Mouse (Mus musculus) hindbrain, embryonic 15.5 days (tissue): ENCODE measurements around the gene Cep135. TPM values are rescaled to one million over a fixed set of nuclear protein-coding genes. Genes with fewer than 3 reads are reported as not detected.
A peak's percentile ranks its signal among the peaks of the same experiment; 100 is the strongest.

ENCODE experiments used
- ATAC-seq: fragments of 200-750 bp; cut with Nextera tagmentation; 2 replicates; pipeline ENCODE4 v1.8.0; 2017; ENCODE audit warnings: low read depth, moderate number of reproducible peaks, moderate TSS enrichment; ENCODE audit not compliant: low FRiP score
- H3K27ac ChIP-seq: fragments of 300-500 bp; sonication (generic); replicated peaks from 2 replicates; pipeline ENCODE4 v1.5.1; 2015; ENCODE audit warnings: mild to moderate bottlenecking, inconsistent platforms
- H3K27me3 ChIP-seq: fragments of 300-500 bp; sonication (generic); 2 replicates; pipeline ENCODE4 v1.6.1; 2015; ENCODE audit warnings: control low read depth, inconsistent platforms
- H3K36me3 ChIP-seq: fragments of 300-500 bp; sonication (generic); 2 replicates; pipeline ENCODE4 v1.6.1; 2015; ENCODE audit warnings: control low read depth, inconsistent platforms
- H3K4me1 ChIP-seq: fragments of 300-500 bp; sonication (generic); replicated peaks from 2 replicates; pipeline ENCODE4 v1.6.1; 2015; ENCODE audit warnings: control low read depth, inconsistent platforms
- H3K4me2 ChIP-seq: fragments of 300-500 bp; sonication (generic); 2 replicates; pipeline ENCODE4 v1.6.1; 2015; ENCODE audit warnings: moderate library complexity, mild to moderate bottlenecking, inconsistent platforms
- H3K4me3 ChIP-seq: fragments of 300-500 bp; sonication (generic); 2 replicates; pipeline ENCODE4 v1.5.1; 2015; ENCODE audit warnings: mild to moderate bottlenecking, inconsistent platforms
- H3K9ac ChIP-seq: fragments of 300-500 bp; sonication (generic); 2 replicates; pipeline ENCODE4 v1.6.1; 2015; ENCODE audit warnings: inconsistent platforms
- H3K9me3 ChIP-seq: fragments of 300-500 bp; sonication (generic); 2 replicates; pipeline ENCODE4 v1.6.1; 2016; ENCODE audit warnings: control low read depth, inconsistent platforms
- WGBS: fragments of 180-500 bp; shearing (Covaris S2); methylation state at CpG from one replicate; pipeline ENCODE4 v1.1.7; 2015; 5-methylcytosine and 5-hydroxymethylcytosine counted together
- polyA plus RNA-seq: library from polyadenylated mRNA; unstranded; fragments of >200 nt; fragmentation: Nextera tagmentation; extraction: Ambion mirVana; gene quantifications from 2 replicates; pipeline ENCODE4 v1.2.1, GENCODE M21; 2015

Cep135 gene
- polyA plus RNA-seq, 1 experiment from 2014 or later = 3.3 TPM

GRCm38 (mm10) chr5:76668118-76668517 lies 79.6 kb downstream of the Cep135 start:
- Histone ChIP-seq H3K4me1 (peaks cover 35% of the 10 kb centered on the region), H3K36me3 (no peaks in the 10 kb centered on the region), H3K4me3 (no peak overlapping the region), H3K9me3 (no peaks in the 10 kb centered on the region), H3K4me2 (no peak overlapping the region), H3K27ac (no peak overlapping the region), H3K9ac (no peak overlapping the region), H3K27me3 (no peaks in the 10 kb centered on the region)
- 34% methylated on average over 5 of the region's 5 CpGs for whole genome bisulfite sequencing
- ATAC-seq = no peak

GRCm38 (mm10) chr5:76668547-76668946 lies 80.0 kb downstream of the Cep135 start:
- H3K4me1 ChIP-seq = peaks cover 34% of the 10 kb centered on the region
- H3K4me3 ChIP-seq = no peak overlapping the region
- no peak overlapping the region for H3K9ac ChIP-seq
- no peak overlapping the region for H3K27ac ChIP-seq
- ATAC-seq = no peak
- H3K9me3 ChIP-seq = no peaks in the 10 kb centered on the region
- WGBS = 71% methylated on average over 5 of the region's 5 CpGs
- H3K36me3 ChIP-seq = no peaks in the 10 kb centered on the region
- H3K27me3 ChIP-seq = no peaks in the 10 kb centered on the region
- no peak overlapping the region for H3K4me2 ChIP-seq

GRCm38 (mm10) chr5:76670183-76670582 lies 81.7 kb downstream of the Cep135 start:
- H3K9me3 ChIP-seq = no peaks in the 10 kb centered on the region
- WGBS = 95% methylated on average over 10 of the region's 10 CpGs
- no peak overlapping the region for H3K4me3 ChIP-seq
- H3K27me3 ChIP-seq = no peaks in the 10 kb centered on the region
- H3K36me3 ChIP-seq = no peaks in the 10 kb centered on the region
- H3K9ac ChIP-seq = no peak overlapping the region
- H3K4me2 ChIP-seq = no peak overlapping the region
- peaks cover 28% of the 10 kb centered on the region for H3K4me1 ChIP-seq
- ATAC-seq = no peak
- no peak overlapping the region for H3K27ac ChIP-seq

- Histone ChIP-seq H3K9me3 (no peaks in the 10 kb centered on the region), H3K9ac (no peak overlapping the region), H3K27ac (no peak overlapping the region), H3K4me3 (no peak overlapping the region), H3K4me2 (no peak overlapping the region), H3K4me1 (no peaks in the 10 kb centered on the region), H3K36me3 (no peaks in the 10 kb centered on the region), H3K27me3 (no peaks in the 10 kb centered on the region)
- 95% methylated on average over 5 of the region's 5 CpGs for WGBS
- no peak for ATAC-seq
Observed at GRCm38 (mm10) chr5:76674022-76674653, 85.6 kb downstream of the Cep135 start.

GRCm38 (mm10) chr5:76675369-76675768 lies 86.9 kb downstream of the Cep135 start:
- Histone ChIP-seq H3K36me3 (no peaks in the 10 kb centered on the region), H3K9ac (no peak overlapping the region), H3K27me3 (no peaks in the 10 kb centered on the region), H3K4me2 (no peak overlapping the region), H3K4me1 (no peaks in the 10 kb centered on the region), H3K27ac (no peak overlapping the region), H3K9me3 (no peaks in the 10 kb centered on the region), H3K4me3 (no peak overlapping the region)
- ATAC-seq = no peak
- 82% methylated on average over 4 of the region's 4 CpGs for WGBS

- Histone ChIP-seq H3K4me2 (no peak overlapping the region), H3K9me3 (no peaks in the 10 kb centered on the region), H3K36me3 (no peaks in the 10 kb centered on the region), H3K27me3 (no peaks in the 10 kb centered on the region), H3K27ac (no peak overlapping the region), H3K4me1 (peaks cover 25% of the 10 kb centered on the region), H3K9ac (no peak overlapping the region), H3K4me3 (no peak overlapping the region)
- ATAC-seq = no peak
- WGBS = 81% methylated on average over 3 of the region's 3 CpGs
Observed at GRCm38 (mm10) chr5:76680959-76681358, 92.5 kb downstream of the Cep135 start.

GRCm38 (mm10) chr5:76681895-76682656 lies 93.6 kb downstream of the Cep135 start:
- Histone ChIP-seq H3K4me1 (peaks cover 25% of the 10 kb centered on the region), H3K4me3 (no peak overlapping the region), H3K36me3 (no peaks in the 10 kb centered on the region), H3K9ac (no peak overlapping the region), H3K9me3 (no peaks in the 10 kb centered on the region), H3K4me2 (no peak overlapping the region), H3K27me3 (no peaks in the 10 kb centered on the region), H3K27ac (no peak overlapping the region)
- ATAC-seq = peak; percentile 42; the same call in 1 of the 2 replicates
- WGBS = 60% methylated on average over 4 of the region's 4 CpGs

- peaks cover 27% of the 10 kb centered on the region for H3K4me1 ChIP-seq
- no peak for ATAC-seq
- 38% methylated on average over 5 of the region's 5 CpGs for WGBS
- H3K9ac ChIP-seq = no peak overlapping the region
- H3K4me2 ChIP-seq = no peak overlapping the region
- H3K27me3 ChIP-seq = no peaks in the 10 kb centered on the region
- H3K9me3 ChIP-seq = no peaks in the 10 kb centered on the region
- H3K4me3 ChIP-seq = no peak overlapping the region
- no peaks in the 10 kb centered on the region for H3K36me3 ChIP-seq
- peak overlapping the region; percentile 57 for H3K27ac ChIP-seq
Observed at GRCm38 (mm10) chr5:76683455-76683854, 95.0 kb downstream of the Cep135 start.

GRCm38 (mm10) chr5:76684658-76685605 lies 96.4 kb downstream of the Cep135 start:
- Histone ChIP-seq H3K4me2 (no peak overlapping the region), H3K27me3 (no peaks in the 10 kb centered on the region), H3K36me3 (no peaks in the 10 kb centered on the region), H3K9me3 (no peaks in the 10 kb centered on the region), H3K4me3 (no peak overlapping the region), H3K9ac (no peak overlapping the region), H3K27ac (no peak overlapping the region), H3K4me1 (peaks cover 29% of the 10 kb centered on the region)
- 91% methylated on average over 15 of the region's 15 CpGs for WGBS
- ATAC-seq = no peak

- Histone ChIP-seq H3K36me3 (no peaks in the 10 kb centered on the region), H3K9ac (no peak overlapping the region), H3K4me2 (no peak overlapping the region), H3K9me3 (no peaks in the 10 kb centered on the region), H3K4me1 (peaks cover 35% of the 10 kb centered on the region), H3K27ac (no peak overlapping the region), H3K27me3 (no peaks in the 10 kb centered on the region), H3K4me3 (no peak overlapping the region)
- 86% methylated on average over 10 of the region's 10 CpGs for WGBS
- ATAC-seq = no peak
Observed at GRCm38 (mm10) chr5:76687961-76688600, 99.6 kb downstream of the Cep135 start.

GRCm38 (mm10) chr5:76688643-76689042 lies 100.1 kb downstream of the Cep135 start:
- WGBS = 71% methylated on average over 6 of the region's 6 CpGs
- H3K27ac ChIP-seq = no peak overlapping the region
- ATAC-seq = no peak

More at GRCm38 (mm10) chr5:76688643-76689042, 100.1 kb downstream of the Cep135 start:
- no peak overlapping the region for H3K4me2 ChIP-seq
- H3K27me3 ChIP-seq = no peaks in the 10 kb centered on the region
- H3K4me3 ChIP-seq = no peak overlapping the region
- no peak overlapping the region for H3K9ac ChIP-seq
- H3K36me3 ChIP-seq = no peaks in the 10 kb centered on the region
- H3K9me3 ChIP-seq = no peaks in the 10 kb centered on the region
- peaks cover 29% of the 10 kb centered on the region for H3K4me1 ChIP-seq
